Mouse (Mus musculus) cortical plate, adult 2 months (tissue): ENCODE measurements around the gene Polr1b.

Experiments used
- CTCF ChIP-seq: fragments of 200-500 bp; IDR thresholded peaks from 2 replicates; pipeline ENCODE4 v1.5.1; 2011; ENCODE audit warnings: mild to moderate bottlenecking, control low read depth, low read length; ENCODE audit not compliant: insufficient read depth; ENCODE audit errors: extremely low read depth
- POLR2A ChIP-seq: fragments of 200-500 bp; IDR thresholded peaks from 2 replicates; pipeline ENCODE4 v1.6.1; 2011; ENCODE audit warnings: mild to moderate bottlenecking, low read length, control low read depth; ENCODE audit not compliant: insufficient read depth; ENCODE audit errors: extremely low read depth

- no peak for TF ChIP-seq POLR2A
- no peak for TF ChIP-seq CTCF
Observed at GRCm38 (mm10) chr2:129152751-129153150, 52.0 kb downstream of the Polr1b start.
